Mouse (Mus musculus): ENCODE measurements around the gene Vmn1r63. TPM values are rescaled to one million over a fixed set of nuclear protein-coding genes. Genes with fewer than 3 reads are reported as not detected.

Vmn1r63 gene
- not detected for total RNA-seq (2023)

GRCm38 (mm10) chr7:5805345-5805744 lies at the start of gene Vmn1r63:
TSS of gene Vmn1r63 (minus strand) at chr7:5805445.

Other genes with a start within 250 kb of the Vmn1r63 start
- gene Vmn1r61, start 192.2 kb downstream of the Vmn1r63 start, total RNA-seq (2023): not detected
- gene Vmn1r62, start 131.8 kb downstream of the Vmn1r63 start, total RNA-seq (2023): not detected
- not detected for gene Vmn1r64, start 79.1 kb upstream of the Vmn1r63 start, total RNA-seq (2023)
- not detected for gene Vmn1r65, start 205.6 kb upstream of the Vmn1r63 start, total RNA-seq (2023)
- gene Nlrp4c, start 239.7 kb upstream of the Vmn1r63 start, total RNA-seq (2023): not detected